Mouse (Mus musculus) common myeloid progenitor, adult 5-6 weeks (primary cell): ENCODE measurements at regions not wholly inside any gene's neighbourhood (a gene's known extent, or its start where the extent isn't known, plus 50 kb on each side); places are given as distances from the start of the nearest gene placed in this dataset.
"Not testable (repeated sequence)": the region's sequence is repeated elsewhere in the genome, so short reads cannot be mapped to it uniquely, and the experiment has no call there.

Source experiments
- ATAC-seq: replicated peaks from 2 replicates; pipeline ENCODE4 v1.8.0; 2016; ENCODE audit warnings: low read depth, mild to moderate bottlenecking, moderate TSS enrichment, inconsistent platforms; ENCODE audit not compliant: poor library complexity, severe bottlenecking

GRCm38 (mm10) chr15:25252648-25253567 lies 160.7 kb downstream of the Basp1 start:
- no peak for ATAC-seq

- no peak for ATAC-seq
Measured at GRCm38 (mm10) chr15:25245631-25246030, 167.9 kb downstream of the Basp1 start.

GRCm38 (mm10) chr15:25237665-25238664 lies 175.6 kb downstream of the Basp1 start:
- peak; percentile 58; the same call in 1 of the 2 replicates for ATAC-seq

GRCm38 (mm10) chr15:25236191-25236723 lies 177.3 kb downstream of the Basp1 start:
- ATAC-seq, result no peak

- ATAC-seq, result no peak
Measured at GRCm38 (mm10) chr15:25234064-25234700, 179.4 kb downstream of the Basp1 start.

- no peak for ATAC-seq
Measured at GRCm38 (mm10) chr15:25230213-25230612, 183.4 kb downstream of the Basp1 start.

GRCm38 (mm10) chr15:25229807-25230206 lies 183.8 kb downstream of the Basp1 start:
- ATAC-seq, result no peak

- peak; percentile 92 for ATAC-seq
Measured at GRCm38 (mm10) chr15:25227496-25227895, 186.1 kb downstream of the Basp1 start.

GRCm38 (mm10) chr15:25225936-25226335 lies 187.6 kb downstream of the Basp1 start:
- ATAC-seq, result no peak

- no peak for ATAC-seq
Measured at GRCm38 (mm10) chr15:25225431-25225830, 188.1 kb downstream of the Basp1 start.

- ATAC-seq, result no peak
Measured at GRCm38 (mm10) chr15:25221749-25222148, 191.8 kb downstream of the Basp1 start.

GRCm38 (mm10) chr15:25216375-25216774 lies 197.2 kb downstream of the Basp1 start:
- ATAC-seq, result no peak

GRCm38 (mm10) chr15:25202097-25202496 lies 211.5 kb downstream of the Basp1 start:
- no peak for ATAC-seq

GRCm38 (mm10) chr15:25200249-25200648 lies 213.3 kb downstream of the Basp1 start:
- not testable (repeated sequence) for ATAC-seq

- ATAC-seq, result no peak
Measured at GRCm38 (mm10) chr15:25187881-25188326, 225.7 kb downstream of the Basp1 start.

- ATAC-seq, result no peak
Measured at GRCm38 (mm10) chr15:25172755-25173154, 240.8 kb downstream of the Basp1 start.

GRCm38 (mm10) chr15:25146371-25146770 lies 267.2 kb downstream of the Basp1 start:
- no peak for ATAC-seq

- ATAC-seq, result peak; percentile 93
Measured at GRCm38 (mm10) chr15:25144228-25144627, 269.3 kb downstream of the Basp1 start.

GRCm38 (mm10) chr15:25140389-25141181 lies 273.0 kb downstream of the Basp1 start:
- no peak for ATAC-seq
